Mouse (Mus musculus) mature B cell (primary cell): Measurements from ENCODE around the gene Samd3.

Experiments used
- in situ Hi-C: fragments of 300-500 bp; cut with MboI; formaldehyde crosslinking; loops from 2 replicates; pipeline ENCODE4 v1.14.3; 2019

The Samd3 gene

GRCm38 (mm10) chr10:26229488-26229887, at the start of gene Samd3:
Samd3 (plus strand) TSS chr10:26229707.
- in situ Hi-C loops: no loop called here

GRCm38 (mm10) chr10:26185289-26185688, 44.2 kb upstream of the Samd3 start:
- in situ Hi-C loops: no loop called here

GRCm38 (mm10) chr10:26190811-26191210, 38.7 kb upstream of the Samd3 start:
- in situ Hi-C loops: no loop called here

GRCm38 (mm10) chr10:26194892-26195291, 34.6 kb upstream of the Samd3 start:
- in situ Hi-C loops: no loop called here

GRCm38 (mm10) chr10:26202708-26203368, 26.7 kb upstream of the Samd3 start:
- in situ Hi-C loops: no loop called here

GRCm38 (mm10) chr10:26220729-26221128, 8.8 kb upstream of the Samd3 start:
- in situ Hi-C loops: no loop called here

- in situ Hi-C loops: no loop called here
Observed at GRCm38 (mm10) chr10:26226241-26226640, 3.3 kb upstream of the Samd3 start.

GRCm38 (mm10) chr10:26226734-26227133, 2.8 kb upstream of the Samd3 start:
- in situ Hi-C loops: no loop called here

- in situ Hi-C loops: no loop called here
Observed at GRCm38 (mm10) chr10:26228187-26228586, 1.3 kb upstream of the Samd3 start.

GRCm38 (mm10) chr10:26232071-26232653, 2.7 kb downstream of the Samd3 start:
- in situ Hi-C loops: no loop called here

GRCm38 (mm10) chr10:26238559-26238958, 9.1 kb downstream of the Samd3 start:
- in situ Hi-C loops: no loop called here

- in situ Hi-C loops: no loop called here
Observed at GRCm38 (mm10) chr10:26239090-26239489, 9.6 kb downstream of the Samd3 start.

GRCm38 (mm10) chr10:26243203-26243602, 13.7 kb downstream of the Samd3 start:
- in situ Hi-C loops: no loop called here

GRCm38 (mm10) chr10:26244466-26244865, 15.0 kb downstream of the Samd3 start:
- in situ Hi-C loops: no loop called here

- in situ Hi-C loops: no loop called here
Observed at GRCm38 (mm10) chr10:26249426-26250165, 20.1 kb downstream of the Samd3 start.

GRCm38 (mm10) chr10:26259908-26260307, 30.4 kb downstream of the Samd3 start:
- in situ Hi-C loops: no loop called here

- in situ Hi-C loops: no loop called here
Observed at GRCm38 (mm10) chr10:26263744-26264459, 34.4 kb downstream of the Samd3 start.

GRCm38 (mm10) chr10:26275414-26275813, 45.9 kb downstream of the Samd3 start:
- in situ Hi-C loops: no loop called here

GRCm38 (mm10) chr10:26280009-26280408, 50.5 kb downstream of the Samd3 start:
- in situ Hi-C loops: no loop called here

GRCm38 (mm10) chr10:26287136-26287535, 57.6 kb downstream of the Samd3 start:
- in situ Hi-C loops: no loop called here

GRCm38 (mm10) chr10:26297200-26297599, 67.7 kb downstream of the Samd3 start:
- in situ Hi-C loops: no loop called here

GRCm38 (mm10) chr10:26297626-26298025, 68.1 kb downstream of the Samd3 start:
- in situ Hi-C loops: no loop called here
